Mouse (Mus musculus) urinary bladder, postnatal 36 days (tissue): ENCODE data around the gene Gm20388.
A peak's percentile ranks its signal among the peaks of the same experiment; 100 is the strongest.
"Not testable (repeated sequence)": the region's sequence is repeated elsewhere in the genome, so short reads cannot be mapped to it uniquely, and the experiment has no call there.

Experiments
- DNase-seq, 2 experiments: peaks; one replicate each; pipeline ENCODE4 v3.0.0; 2022; ENCODE audit warnings: low spot score in 2 of 2, mixed read lengths in 1 of 2

Gene Gm20388

GRCm38 (mm10) chr8:121296082-121296481 is 1385.4 kb downstream of the Gm20388 start:
- no peak for DNase-seq

GRCm38 (mm10) chr8:121296597-121296996 is 1386.0 kb downstream of the Gm20388 start:
- no peak for DNase-seq

- DNase-seq = no peak
Observed at GRCm38 (mm10) chr8:121297299-121297698, 1386.7 kb downstream of the Gm20388 start.

- DNase-seq = no peak
Observed at GRCm38 (mm10) chr8:121300066-121300465, 1389.4 kb downstream of the Gm20388 start.

- no peak for DNase-seq
Observed at GRCm38 (mm10) chr8:121300501-121301411, 1390.1 kb downstream of the Gm20388 start.

GRCm38 (mm10) chr8:121301431-121301830 is 1390.8 kb downstream of the Gm20388 start:
- no peak for DNase-seq

- no peak for DNase-seq
Observed at GRCm38 (mm10) chr8:121301978-121302649, 1391.5 kb downstream of the Gm20388 start.

GRCm38 (mm10) chr8:121307723-121308122 is 1397.1 kb downstream of the Gm20388 start:
- no peak for DNase-seq

- no peak for DNase-seq
Observed at GRCm38 (mm10) chr8:121310976-121311819, 1400.6 kb downstream of the Gm20388 start.

GRCm38 (mm10) chr8:121313458-121313857 is 1402.8 kb downstream of the Gm20388 start:
- no peak for DNase-seq

GRCm38 (mm10) chr8:121314036-121314435 is 1403.4 kb downstream of the Gm20388 start:
- DNase-seq = no peak

GRCm38 (mm10) chr8:121315569-121315968 is 1404.9 kb downstream of the Gm20388 start:
- no peak for DNase-seq

GRCm38 (mm10) chr8:121316009-121316408 is 1405.4 kb downstream of the Gm20388 start:
- no peak for DNase-seq

- not testable (repeated sequence) for DNase-seq
Observed at GRCm38 (mm10) chr8:121318756-121319155, 1408.1 kb downstream of the Gm20388 start.

- DNase-seq = no peak
Observed at GRCm38 (mm10) chr8:121319491-121319890, 1408.8 kb downstream of the Gm20388 start.

- no peak for DNase-seq
Observed at GRCm38 (mm10) chr8:121326164-121326910, 1415.7 kb downstream of the Gm20388 start.

- no peak for DNase-seq
Observed at GRCm38 (mm10) chr8:121332436-121332835, 1421.8 kb downstream of the Gm20388 start.

GRCm38 (mm10) chr8:121334495-121335424 is 1424.1 kb downstream of the Gm20388 start:
- peak in 1 of 2 experiments; percentile 33 for DNase-seq

GRCm38 (mm10) chr8:121335684-121336083 is 1425.0 kb downstream of the Gm20388 start:
- DNase-seq = no peak

GRCm38 (mm10) chr8:121342931-121343330 is 1432.3 kb downstream of the Gm20388 start:
- no peak for DNase-seq
